Mouse (Mus musculus) kidney, postnatal 10 days (tissue): ENCODE data around the gene H2-Ke6.
A peak's percentile ranks its signal among the peaks of the same experiment; 100 is the strongest.

Experiments used
- DNase-seq: peaks from one replicate; pipeline ENCODE4 v3.0.0; 2021; ENCODE audit warnings: mixed read lengths

The H2-Ke6 gene

DNA sequence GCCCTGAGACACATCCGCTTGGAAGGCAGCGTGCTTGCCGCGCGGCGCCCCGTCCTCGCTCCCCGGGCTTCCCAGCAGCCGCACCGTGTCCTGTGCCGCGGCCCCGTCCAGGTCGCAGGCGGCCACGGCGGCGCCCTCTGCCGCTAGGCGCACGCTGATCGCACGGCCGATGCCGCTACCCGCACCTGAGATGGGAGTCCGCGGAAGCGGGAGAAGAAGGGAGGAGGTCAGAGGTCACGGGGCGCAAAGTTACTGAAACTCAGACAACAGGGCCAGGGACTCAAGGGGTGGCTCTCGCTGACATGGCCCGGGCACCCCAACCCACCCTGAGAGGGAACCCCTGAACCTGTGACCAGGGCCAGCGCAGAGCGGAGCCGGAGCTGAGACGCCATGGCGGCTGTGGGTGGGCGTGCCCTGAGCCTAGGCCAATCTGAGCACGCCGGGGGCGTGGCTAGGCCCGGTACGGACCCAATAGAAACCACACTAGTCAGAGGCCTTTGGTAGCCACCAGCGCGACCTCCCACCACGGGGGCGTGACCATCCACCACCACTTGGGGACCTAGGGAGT lies at the start of gene H2-Ke6:
H2-Ke6 (minus strand) TSS at position 405 of the 568 bp plus-strand sequence.
- DNase-seq, result peak; percentile 96

GRCm38 (mm10) chr17:34077549-34077948 lies 49.7 kb upstream of the H2-Ke6 start:
- peak; percentile 88 for DNase-seq

DNA sequence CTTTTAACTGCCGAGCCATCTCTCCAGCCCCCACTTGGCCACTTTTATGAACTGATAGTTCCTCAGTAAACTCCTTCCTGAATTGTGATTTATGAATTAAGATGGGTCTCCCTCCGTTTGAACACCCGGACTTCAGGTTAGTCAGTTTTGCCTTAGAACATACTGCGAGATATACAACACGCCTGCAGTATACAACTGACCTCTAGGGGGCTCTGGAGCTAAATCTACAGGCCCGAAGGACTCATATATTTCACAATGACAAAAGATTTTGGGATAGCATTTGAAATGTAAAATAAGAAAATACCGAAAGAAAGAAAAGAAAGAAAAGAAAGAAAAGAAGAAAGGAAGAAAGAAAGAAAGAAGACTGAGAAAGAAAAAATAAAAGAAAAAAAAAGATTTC lies 47.4 kb upstream of the H2-Ke6 start:
- DNase-seq, result peak; percentile 87

DNA sequence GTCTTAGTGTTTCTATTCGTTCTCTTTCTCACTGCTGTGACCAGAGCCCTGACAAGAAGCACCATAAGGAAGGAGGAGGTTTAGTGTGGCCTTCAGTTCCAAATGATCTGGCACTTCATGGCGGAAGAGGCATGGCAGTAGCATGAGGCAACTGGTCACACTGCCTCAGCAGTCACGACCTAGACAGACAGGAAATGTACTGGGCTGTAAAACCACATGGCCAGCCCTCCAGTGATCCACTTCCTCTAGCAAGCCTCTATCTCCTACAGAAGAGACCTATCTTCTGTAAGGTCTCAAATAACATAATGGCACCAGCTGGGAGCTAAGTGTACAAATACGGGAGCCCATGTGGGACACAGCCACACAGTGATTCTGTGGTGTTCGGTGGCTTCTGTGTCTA lies 44.2 kb upstream of the H2-Ke6 start:
- DNase-seq, result no peak

DNA sequence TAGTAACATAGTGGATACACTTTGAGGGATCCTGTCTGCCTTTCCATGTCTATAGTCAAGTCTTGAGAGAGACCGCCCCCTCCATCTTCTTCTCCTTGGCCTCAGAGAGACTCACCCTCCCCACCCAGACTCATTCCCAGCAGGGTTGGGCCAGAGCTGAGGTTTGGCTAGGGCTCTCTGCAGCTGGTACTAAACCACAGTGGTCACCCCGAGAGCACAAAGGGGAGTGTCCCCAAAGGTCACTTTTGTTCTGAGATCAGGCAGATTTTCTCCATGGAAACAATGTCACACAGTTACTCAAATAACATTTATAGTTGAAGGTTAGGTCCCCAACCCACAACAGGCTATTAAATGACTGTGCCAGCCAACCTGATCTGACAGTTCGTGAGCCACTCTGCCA lies 41.0 kb upstream of the H2-Ke6 start:
- DNase-seq, result no peak

DNA sequence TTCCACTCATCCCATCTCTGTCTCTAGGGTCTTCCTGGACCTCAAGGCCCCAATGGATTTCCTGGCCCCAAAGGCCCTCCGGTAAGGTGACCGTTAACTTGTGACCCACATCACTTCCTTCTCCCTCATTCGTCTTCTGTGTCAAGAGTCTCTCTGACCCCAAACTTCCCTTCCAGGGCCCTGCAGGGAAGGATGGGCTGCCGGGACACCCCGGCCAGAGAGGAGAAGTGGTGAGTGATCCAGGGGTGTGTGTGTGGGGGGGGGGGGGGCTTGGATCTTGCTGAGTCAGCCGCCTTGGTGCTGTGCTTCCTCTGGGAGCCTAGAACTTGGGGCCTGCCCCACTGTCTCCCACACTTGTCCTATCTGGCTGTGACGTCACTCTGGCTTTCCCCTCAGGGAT lies 29.4 kb upstream of the H2-Ke6 start:
- no peak for DNase-seq

- DNase-seq, result no peak
Observed at GRCm38 (mm10) chr17:34047404-34048050, 19.7 kb upstream of the H2-Ke6 start.

DNA sequence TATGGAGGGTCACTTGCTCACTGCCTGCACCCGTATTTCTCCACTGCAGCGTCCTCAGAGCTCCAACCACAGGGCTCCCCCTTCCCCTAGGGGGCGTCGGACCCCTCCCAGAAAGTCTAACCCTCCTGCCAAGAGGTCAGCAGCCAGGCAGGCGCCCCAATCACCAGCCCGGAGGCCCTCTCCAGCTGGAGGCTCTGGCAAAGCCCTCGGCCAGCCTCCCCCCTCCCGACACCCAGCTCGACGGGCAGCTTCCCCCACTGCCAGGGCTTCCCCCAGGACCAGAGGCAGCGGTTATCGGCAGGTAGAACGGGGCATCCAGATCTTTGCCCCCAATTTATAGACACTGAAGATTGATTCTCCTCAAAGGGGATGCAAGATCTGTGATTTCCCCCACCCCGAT lies 18.1 kb upstream of the H2-Ke6 start:
- DNase-seq, result no peak

DNA sequence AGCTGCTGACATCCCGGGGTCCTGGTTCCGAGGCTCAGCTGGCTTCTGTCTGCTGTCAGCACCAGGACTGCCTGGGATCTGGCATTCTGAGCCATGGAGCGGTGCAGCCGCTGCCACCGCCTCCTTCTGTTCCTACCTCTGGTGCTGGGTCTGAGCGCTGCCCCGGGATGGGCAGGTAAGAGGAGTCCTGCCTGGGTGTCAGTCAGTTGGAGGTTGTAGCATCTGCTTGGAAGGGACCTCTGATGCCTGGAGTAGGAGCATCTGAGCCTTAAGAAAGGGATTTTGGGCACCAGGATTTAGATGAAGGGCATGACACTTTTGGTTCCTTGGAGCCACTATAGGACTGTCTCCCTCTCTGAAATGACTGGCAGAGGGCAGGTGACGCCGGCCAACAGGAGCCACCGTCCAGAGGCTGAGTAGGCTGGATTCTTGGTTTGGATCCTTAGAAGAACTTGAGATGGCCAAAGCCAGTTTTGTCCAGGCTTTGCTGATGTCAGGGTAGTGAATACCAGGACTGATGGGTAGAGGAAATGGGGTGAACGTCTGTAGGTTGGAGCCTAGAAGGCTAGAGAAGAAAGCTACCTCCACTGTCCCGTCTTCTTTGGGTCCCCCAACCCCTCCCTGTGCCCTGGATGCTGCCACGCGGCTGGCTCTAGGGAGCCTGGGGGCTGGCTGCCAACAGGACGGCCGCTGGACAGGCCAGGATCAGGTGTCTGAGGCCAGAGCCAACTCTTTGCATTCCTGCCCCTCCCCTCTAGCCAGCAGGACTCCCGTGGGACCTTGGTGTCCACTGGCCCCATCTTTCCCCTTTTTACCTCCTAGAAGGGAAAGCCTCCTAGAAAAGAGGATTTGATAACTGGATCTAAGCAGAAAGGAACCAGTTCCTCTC lies 11.9 kb upstream of the H2-Ke6 start:
- peak; percentile 42 for DNase-seq

- DNase-seq, result no peak
Observed at GRCm38 (mm10) chr17:34038878-34039561, 11.2 kb upstream of the H2-Ke6 start, which contains the start of gene Col11a2. TSS of gene Col11a2 (plus strand) at chr17:34039437.

- peak; percentile 40 for DNase-seq
Observed at GRCm38 (mm10) chr17:34038440-34038839, 10.6 kb upstream of the H2-Ke6 start.

DNA sequence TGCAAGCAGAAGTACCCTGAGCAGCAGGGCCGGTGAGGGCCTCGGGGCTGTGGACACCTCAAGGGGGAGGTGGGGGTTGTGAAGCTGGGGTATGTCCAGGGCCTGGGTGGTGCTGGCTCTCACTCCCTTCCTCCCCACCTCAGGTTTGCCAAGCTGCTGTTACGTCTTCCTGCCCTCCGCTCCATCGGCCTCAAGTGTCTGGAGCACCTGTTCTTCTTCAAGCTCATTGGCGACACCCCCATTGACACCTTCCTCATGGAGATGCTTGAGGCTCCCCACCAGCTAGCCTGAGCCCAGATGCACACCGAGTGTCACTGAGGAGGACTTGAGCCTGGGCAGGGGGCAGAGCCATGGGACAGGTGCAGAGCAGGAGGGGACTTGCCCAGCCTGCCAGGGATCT lies 9.4 kb upstream of the H2-Ke6 start:
- no peak for DNase-seq

DNA sequence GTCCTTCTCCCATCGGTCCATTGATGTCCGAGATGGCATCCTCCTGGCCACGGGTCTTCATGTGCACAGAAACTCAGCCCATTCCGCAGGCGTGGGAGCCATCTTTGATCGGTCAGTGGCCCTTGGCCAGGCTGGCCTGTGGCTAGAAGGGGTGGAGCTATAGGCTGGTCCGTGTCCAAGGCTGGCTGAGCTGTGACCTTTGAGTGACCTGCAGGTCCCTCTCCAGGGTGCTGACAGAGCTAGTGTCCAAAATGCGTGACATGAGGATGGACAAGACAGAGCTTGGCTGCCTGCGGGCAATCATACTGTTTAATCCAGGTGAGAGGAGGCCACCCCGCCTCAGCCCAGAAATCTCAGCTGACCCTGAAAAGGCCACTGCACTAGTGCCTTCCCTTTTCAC lies 8.8 kb upstream of the H2-Ke6 start:
- peak; percentile 59 for DNase-seq

- DNase-seq, result no peak
Observed at GRCm38 (mm10) chr17:34035517-34035916, 7.7 kb upstream of the H2-Ke6 start.

DNA sequence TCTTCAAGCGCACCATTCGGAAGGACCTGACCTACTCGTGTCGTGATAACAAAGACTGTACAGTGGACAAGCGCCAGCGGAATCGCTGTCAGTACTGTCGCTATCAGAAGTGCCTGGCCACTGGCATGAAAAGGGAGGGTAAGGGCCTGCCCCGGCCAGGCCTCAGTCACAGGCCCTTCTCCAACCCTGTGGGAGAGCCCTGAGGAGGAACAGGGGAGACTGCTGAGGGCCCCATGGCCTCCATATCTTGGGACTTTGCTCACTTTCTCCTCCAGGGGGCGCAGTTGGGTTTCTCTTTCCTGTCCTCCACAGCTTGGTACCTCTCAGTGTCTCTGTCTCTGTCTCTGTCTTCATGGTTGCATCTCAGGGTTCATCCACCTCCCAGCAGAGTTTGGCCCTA lies 6.2 kb upstream of the H2-Ke6 start:
- DNase-seq, result peak; percentile 76

- no peak for DNase-seq
Observed at GRCm38 (mm10) chr17:34033441-34033840, 5.6 kb upstream of the H2-Ke6 start.

DNA sequence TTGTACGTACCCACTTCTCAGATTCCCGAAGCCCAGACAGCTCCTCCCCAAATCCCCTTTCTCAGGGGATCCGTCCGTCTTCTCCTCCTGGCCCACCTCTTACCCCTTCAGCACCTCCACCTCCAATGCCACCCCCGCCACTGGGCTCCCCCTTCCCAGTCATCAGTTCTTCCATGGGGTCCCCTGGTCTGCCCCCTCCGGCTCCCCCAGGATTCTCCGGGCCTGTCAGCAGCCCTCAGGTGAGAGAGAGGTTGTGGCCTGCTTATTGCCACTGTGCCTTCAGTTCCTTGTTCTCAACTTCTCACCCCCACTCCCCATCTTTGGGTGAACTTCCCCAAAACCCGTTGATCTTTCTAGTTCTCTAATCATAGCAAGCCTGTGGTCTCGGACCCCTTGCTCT lies 4.9 kb upstream of the H2-Ke6 start:
- DNase-seq, result peak; percentile 44

DNA sequence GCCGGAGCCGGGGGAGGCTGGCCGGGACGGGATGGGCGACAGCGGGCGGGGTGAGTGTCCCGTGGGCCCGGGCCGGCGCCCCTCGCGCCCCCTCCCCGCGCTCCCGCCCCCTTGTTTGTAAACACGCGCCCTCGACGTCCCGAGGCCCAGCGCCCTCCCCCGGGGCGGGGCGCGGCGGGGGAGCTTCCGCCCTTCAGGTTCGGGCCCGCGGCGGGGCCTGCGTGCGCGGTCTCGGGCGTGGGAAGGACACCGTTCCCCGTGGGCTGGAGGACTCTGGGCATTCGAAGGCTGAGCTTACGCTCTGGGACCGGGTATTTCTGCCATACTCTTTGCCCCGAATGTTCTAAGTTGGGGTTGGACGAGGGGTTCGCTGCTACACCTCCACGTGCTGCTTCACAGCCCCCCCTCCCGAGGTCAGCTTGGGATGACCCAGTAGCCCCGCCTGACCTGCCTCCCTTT lies 4.3 kb upstream of the H2-Ke6 start:
- DNase-seq, result no peak

GRCm38 (mm10) chr17:34031465-34032173 lies 3.8 kb upstream of the H2-Ke6 start, which contains the start of the genes Slc39a7 and Rxrb:
TSS of gene Slc39a7 (minus strand) at chr17:34031682.
TSS of gene Rxrb (plus strand) at chr17:34031812.
- peak; percentile 99 for DNase-seq

GRCm38 (mm10) chr17:34030861-34031326 lies 3.0 kb upstream of the H2-Ke6 start:
- no peak for DNase-seq

DNA sequence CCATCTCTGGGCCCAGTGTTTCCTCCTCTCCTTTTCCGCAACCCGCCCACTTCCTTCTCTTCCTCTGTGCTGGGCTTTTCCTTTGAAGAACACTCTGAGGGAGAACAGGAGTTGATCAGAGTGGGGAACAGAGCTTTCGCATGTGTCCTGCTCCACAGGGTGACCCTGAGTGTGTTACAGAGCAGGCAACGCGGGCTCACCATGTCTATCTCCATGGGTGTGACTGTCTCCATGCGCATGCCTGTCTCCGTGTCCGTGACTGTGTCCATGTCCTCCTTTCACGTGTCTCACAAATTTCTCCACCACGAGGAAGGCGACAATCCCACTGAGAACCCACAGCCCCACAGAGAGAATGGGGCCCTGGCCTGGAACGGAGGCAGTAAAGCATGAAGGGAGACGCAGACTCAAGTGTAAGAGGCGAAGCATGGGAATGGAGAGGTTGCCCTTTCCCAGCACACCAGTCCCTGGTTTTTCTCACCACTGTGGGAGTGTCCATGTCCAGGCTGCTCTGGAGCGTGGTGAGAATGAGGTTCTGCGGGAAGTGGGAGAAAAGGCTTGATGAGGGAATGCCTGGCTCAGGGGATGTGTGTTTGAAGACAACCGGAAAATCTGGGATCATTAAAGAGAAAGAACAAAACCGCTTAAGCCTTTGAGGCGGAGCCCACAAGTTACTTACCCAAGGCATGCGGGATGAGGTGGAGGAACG lies 2.2 kb upstream of the H2-Ke6 start:
- peak; percentile 10 for DNase-seq
